ENCODE assay signal across 8 mouse cellular contexts in the genomic region with DNA sequence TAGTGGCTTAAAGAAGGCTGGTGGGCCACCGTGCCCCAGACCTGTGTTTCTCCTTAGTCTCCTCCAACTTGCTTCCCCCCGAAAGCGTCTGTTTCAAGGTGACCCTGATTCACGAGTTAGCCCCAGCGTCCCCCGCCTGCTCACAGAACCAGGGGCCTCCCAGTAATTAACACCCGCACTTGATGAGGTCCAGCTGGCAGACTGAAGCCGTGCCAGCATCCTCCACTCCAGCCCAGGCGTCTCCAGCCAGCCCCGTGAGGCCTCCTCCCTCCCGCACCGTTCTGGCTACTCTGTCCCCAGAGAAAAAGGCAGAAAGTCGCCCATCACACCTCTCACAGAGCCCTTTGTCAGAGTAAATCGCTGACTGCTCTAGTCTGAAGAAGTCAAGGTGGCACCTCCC.
DNase-seq lines count a peak whose midpoint lies in the region; ATAC-seq lines count a peak whose summit lies in the region.

No protein-coding gene starts in this region.

- no peaks in the 10 kb centered on the region for H3K9me3 ChIP-seq in heart, embryonic 15.5 days (replicated peaks)
- no peaks in the 10 kb centered on the region for H3K9me3 ChIP-seq in neural tube, embryonic 13.5 days

- ATAC-seq in heart, embryonic 15.5 days (replicated peaks; ENCODE audit: insufficient number of reproducible peaks, insufficient read depth, low FRiP score, low read depth) = 0 out of 2 replicates have a peak, but pooled peaks have one; percentile 59
- no peak for ATAC-seq in neural tube, embryonic 13.5 days (ENCODE audit: low read depth)

- 41% methylated on average over 14 of the region's 14 CpGs for WGBS in heart, embryonic 15.5 days
- 27% methylated on average over 14 of the region's 14 CpGs for WGBS in neural tube, embryonic 13.5 days

- no peaks in the 10 kb centered on the region for H3K36me3 ChIP-seq in heart, embryonic 15.5 days
- H3K36me3 ChIP-seq in neural tube, embryonic 13.5 days = no peaks in the 10 kb centered on the region

- intact Hi-C loops in left cerebral cortex, postnatal 14 days (cut with DNase I) = no loop called here

- H3K27me3 ChIP-seq in heart, embryonic 15.5 days = no peaks in the 10 kb centered on the region
- H3K27me3 ChIP-seq in neural tube, embryonic 13.5 days = no peaks in the 10 kb centered on the region

- H3K9ac ChIP-seq in heart, embryonic 15.5 days = no peak overlapping the region
- 0 out of 2 replicates have a peak overlapping the region, but pooled peaks have one; percentile 27 for H3K9ac ChIP-seq in neural tube, embryonic 13.5 days

- H3K4me1 ChIP-seq in heart, embryonic 15.5 days (replicated peaks) = peaks cover 32% of the 10 kb centered on the region
- H3K4me1 ChIP-seq in neural tube, embryonic 13.5 days (replicated peaks) = peaks cover 99% of the 10 kb centered on the region

- DNase-seq in Muller cell, postnatal 12 days (ENCODE audit: inconsistent ontology term) = peak; percentile 75
- DNase-seq in cerebellum, postnatal 10 days = peak; percentile 71 to 83
- DNase-seq in kidney, postnatal 14 days = peak; percentile 67
- DNase-seq in left cerebral cortex, postnatal 14 days (ENCODE audit: low spot score in 2 of 2) = no peak
- no peak for DNase-seq in thymus, postnatal 25 days
- no peak for DNase-seq in natural killer cell, adult 2 months (ENCODE audit: low spot score in 2 of 2)

- H3K4me2 ChIP-seq in heart, embryonic 15.5 days = peak overlapping the region; percentile 1; the same call in 1 of the 2 replicates
- H3K4me2 ChIP-seq in neural tube, embryonic 13.5 days = no peak overlapping the region

- H3K4me3 ChIP-seq in heart, embryonic 15.5 days = no peak overlapping the region
- H3K4me3 ChIP-seq in neural tube, embryonic 13.5 days = no peak overlapping the region

- H3K27ac ChIP-seq in heart, embryonic 15.5 days = no peak overlapping the region
- H3K27ac ChIP-seq in neural tube, embryonic 13.5 days (replicated peaks) = peak overlapping the region; percentile 87

Comparison
In these comparisons a context has a peak if more than half of its experiments do, and no peak if none do; other contexts are left out.
1. DNase-seq: peak in Muller cell, postnatal 12 days (single experiment), cerebellum, postnatal 10 days (2 of 2) and kidney, postnatal 14 days (single experiment); none in left cerebral cortex, postnatal 14 days (0 of 2), thymus, postnatal 25 days (single experiment) and natural killer cell, adult 2 months (0 of 2).